Mouse (Mus musculus) E14TG2a.4 (cell line): ENCODE measurements around the gene Tspan1.

Experiments used
- CTCF ChIP-seq: conservative IDR thresholded peaks from 2 replicates; pipeline ENCODE4 v1.5.1; 2014; ENCODE audit warnings: low read length
- NANOG ChIP-seq: IDR thresholded peaks from 2 replicates; pipeline ENCODE4 v1.6.1; 2014; ENCODE audit warnings: borderline replicate concordance, low read length, mixed read lengths

DNA sequence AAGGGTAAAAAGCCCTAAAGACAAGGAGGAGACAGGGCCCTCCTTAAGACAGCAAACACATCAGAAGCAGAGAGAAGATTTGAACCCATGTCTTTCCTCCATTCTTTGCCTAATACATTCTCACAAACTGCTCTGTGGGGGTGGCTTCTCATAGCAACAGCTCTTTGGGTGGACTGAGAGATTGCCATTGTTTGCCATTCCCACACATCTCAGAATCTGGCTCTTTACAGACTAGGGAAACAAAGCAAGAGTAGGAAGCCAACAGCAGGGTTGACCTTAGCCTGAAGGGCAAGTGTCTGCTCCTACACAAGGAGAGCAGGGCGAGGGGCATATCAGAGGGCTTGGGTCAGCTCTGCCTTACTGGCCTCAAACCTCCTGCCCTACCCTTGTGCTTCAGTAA, 25.7 kb downstream of the Tspan1 start:
- TF ChIP-seq CTCF (no peak), NANOG (peak; percentile 41; the same call in 1 of the 2 replicates)
